Mouse (Mus musculus) small intestine, adult 2 months (tissue): ENCODE measurements around the gene Metrn.

Experiments used
- CTCF ChIP-seq: fragments of 200-500 bp; IDR thresholded peaks from 2 replicates; pipeline ENCODE4 v1.5.1; 2012; ENCODE audit warnings: low read depth, mild to moderate bottlenecking, control low read depth, inconsistent platforms, low read length, moderate library complexity, mixed read lengths; ENCODE audit not compliant: insufficient replicate concordance, insufficient read length; ENCODE audit errors: extremely low read depth
- POLR2A ChIP-seq: fragments of 200-500 bp; IDR thresholded peaks from 2 replicates; pipeline ENCODE4 v1.6.1; 2012; ENCODE audit warnings: low read depth, mild to moderate bottlenecking, control low read depth, inconsistent platforms, low read length, moderate library complexity

GRCm38 (mm10) chr17:25834595-25835222, 37.8 kb upstream of the Metrn start:
- no peak for TF ChIP-seq CTCF
- no peak for TF ChIP-seq POLR2A
